Mouse (Mus musculus) hindbrain, postnatal 0 days (tissue): ENCODE data around the gene Thrb. TPM values are rescaled to one million over a fixed set of nuclear protein-coding genes. Genes with fewer than 3 reads are reported as not detected.
A peak's percentile ranks its signal among the peaks of the same experiment; 100 is the strongest.

ENCODE experiments used
- ATAC-seq: fragments of 200-750 bp; cut with Nextera tagmentation; 2 replicates; pipeline ENCODE4 v1.8.0; 2017; ENCODE audit warnings: mild to moderate bottlenecking, moderate TSS enrichment, moderate library complexity
- DNase-seq: peaks from one replicate; pipeline ENCODE4 v3.0.0-alpha.2; 2015; ENCODE audit warnings: low spot score
- H3K27ac ChIP-seq: fragments of 300-500 bp; sonication (generic); 2 replicates; pipeline ENCODE4 v1.5.1; 2014; ENCODE audit warnings: mild to moderate bottlenecking
- H3K27me3 ChIP-seq: fragments of 300-500 bp; sonication (generic); 2 replicates; pipeline ENCODE4 v1.6.1; 2014; ENCODE audit warnings: low read length, mixed read lengths; ENCODE audit not compliant: insufficient read depth
- H3K36me3 ChIP-seq: fragments of 300-500 bp; sonication (generic); 2 replicates; pipeline ENCODE4 v1.6.1; 2014; ENCODE audit warnings: low read length, mixed read lengths; ENCODE audit not compliant: insufficient read depth
- H3K4me1 ChIP-seq: fragments of 300-500 bp; sonication (generic); 2 replicates; pipeline ENCODE4 v1.6.1; 2014; ENCODE audit warnings: antibody characterized with exemption, low read length, mixed read lengths; ENCODE audit not compliant: insufficient read depth
- H3K4me2 ChIP-seq: fragments of 300-500 bp; sonication (generic); 2 replicates; pipeline ENCODE4 v1.6.1; 2014; ENCODE audit warnings: low read depth, mild to moderate bottlenecking, low read length, moderate library complexity, mixed read lengths
- H3K4me3 ChIP-seq: fragments of 300-500 bp; sonication (generic); 2 replicates; pipeline ENCODE4 v1.5.1; 2014; ENCODE audit warnings: low read length
- H3K9ac ChIP-seq: fragments of 300-500 bp; sonication (generic); replicated peaks from 2 replicates; pipeline ENCODE4 v1.6.1; 2014; ENCODE audit warnings: mild to moderate bottlenecking, low read length, moderate library complexity, mixed read lengths
- H3K9me3 ChIP-seq: fragments of 300-500 bp; sonication (generic); 2 replicates; pipeline ENCODE4 v1.6.1; 2016; ENCODE audit warnings: low read length, mixed read lengths
- CTCF ChIP-seq: IDR thresholded peaks from 2 replicates; pipeline ENCODE4 v1.5.1; 2016; ENCODE audit warnings: antibody characterized with exemption, control low read depth, low read depth
- WGBS: fragments of 180-500 bp; shearing (Covaris S2); extraction: QIAGEN DNeasy Blood & Tissue Kit; methylation state at CpG from one replicate; pipeline ENCODE4 v1.1.7; 2014; 5-methylcytosine and 5-hydroxymethylcytosine counted together
- polyA plus RNA-seq: library from polyadenylated mRNA; unstranded; fragments of >200 nt; fragmentation: Nextera tagmentation; extraction: Ambion mirVana; gene quantifications from 2 replicates; pipeline ENCODE4 v1.2.1, GENCODE M21; 2015
- total RNA-seq: library from RNA; depleted of rRNA; stranded (reverse); fragments of >200 nt; gene quantifications from 2 replicates; pipeline ENCODE4 v1.2.3, GENCODE M21; 2014

The Thrb gene
- total and polyA plus RNA-seq, 2 experiments from 2014 or later, result 2.8 to 5.3 TPM

DNA sequence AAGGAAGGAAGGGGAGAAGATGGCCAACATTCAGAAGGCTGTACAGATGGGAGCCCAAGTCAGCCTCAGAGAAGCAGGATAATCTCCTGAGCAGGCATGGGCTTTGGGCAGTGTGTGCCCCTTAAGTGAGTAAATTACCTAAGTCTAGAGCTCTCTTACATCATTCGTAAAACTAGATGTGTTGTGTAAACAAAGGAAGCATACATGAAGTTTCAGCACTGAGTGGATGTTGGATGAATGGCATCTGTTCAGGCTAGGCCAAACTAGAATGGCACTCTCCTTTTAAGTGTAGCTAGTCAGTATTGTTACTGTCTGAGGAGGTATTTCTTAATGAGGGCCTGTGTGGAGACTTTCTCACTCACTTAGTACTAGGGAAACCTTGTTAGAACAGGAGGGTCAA lies 66.8 kb downstream of the Thrb start:
- no peak overlapping the region for H3K27ac ChIP-seq
- no peaks in the 10 kb centered on the region for H3K27me3 ChIP-seq
- H3K9me3 ChIP-seq, result no peaks in the 10 kb centered on the region
- H3K4me1 ChIP-seq, result no peaks in the 10 kb centered on the region
- H3K9ac ChIP-seq, result no peak overlapping the region
- H3K36me3 ChIP-seq, result no peaks in the 10 kb centered on the region
- 70% methylated on average over 1 of the region's 1 CpGs for WGBS
- TF ChIP-seq CTCF, result no peak
- DNase-seq (no peak), ATAC-seq (no peak)
- H3K4me2 ChIP-seq, result no peak overlapping the region
- no peak overlapping the region for H3K4me3 ChIP-seq

DNA sequence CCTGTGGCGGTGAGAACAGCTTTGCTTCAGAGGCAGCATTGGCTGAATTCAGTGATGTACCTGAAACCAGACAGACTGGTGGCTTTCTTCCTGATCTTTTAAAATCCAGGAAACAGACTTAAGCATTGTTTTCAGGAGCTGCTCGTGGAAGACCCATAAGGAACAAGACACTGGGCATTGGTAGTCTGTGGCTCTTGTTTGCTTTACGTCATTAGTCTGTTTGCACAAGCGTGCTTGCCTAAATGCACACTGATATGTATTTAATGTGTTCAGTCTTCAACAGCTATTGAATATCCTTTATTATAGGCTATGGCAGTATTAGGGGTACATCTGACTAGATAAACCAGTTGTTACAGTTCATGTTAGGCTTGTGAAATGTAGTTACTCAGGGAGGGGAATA lies 67.8 kb downstream of the Thrb start:
- Histone ChIP-seq H3K36me3 (no peaks in the 10 kb centered on the region), H3K27ac (no peak overlapping the region), H3K4me1 (no peaks in the 10 kb centered on the region), H3K9me3 (no peaks in the 10 kb centered on the region), H3K4me2 (no peak overlapping the region), H3K27me3 (no peaks in the 10 kb centered on the region), H3K4me3 (no peak overlapping the region), H3K9ac (no peak overlapping the region)
- no peak for ATAC-seq
- no peak for DNase-seq
- no peak for TF ChIP-seq CTCF
- 85% methylated on average over 4 of the region's 4 CpGs for WGBS

DNA sequence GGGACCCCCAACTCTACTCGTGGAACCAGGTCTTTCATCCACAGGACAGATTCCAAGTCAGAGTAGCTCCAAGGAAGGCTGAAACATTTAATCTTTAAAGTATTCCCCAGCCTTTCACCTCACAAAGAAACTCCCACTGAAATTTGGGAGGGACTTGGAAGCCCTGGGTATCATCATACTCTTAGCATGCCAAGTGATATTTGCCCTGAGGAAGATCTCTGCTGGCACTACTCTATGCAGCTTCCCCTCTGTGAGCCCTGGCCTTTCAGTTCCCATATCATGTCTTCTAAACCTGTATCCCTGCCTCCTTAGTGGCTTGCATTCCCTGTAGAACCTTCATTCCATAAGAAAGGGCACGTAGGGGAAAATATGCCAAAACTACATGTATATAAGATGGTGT lies 68.8 kb downstream of the Thrb start:
- ATAC-seq (no peak), DNase-seq (no peak)
- Histone ChIP-seq H3K27me3 (no peaks in the 10 kb centered on the region), H3K4me3 (no peak overlapping the region), H3K4me1 (no peaks in the 10 kb centered on the region), H3K9ac (no peak overlapping the region), H3K4me2 (no peak overlapping the region), H3K36me3 (no peaks in the 10 kb centered on the region), H3K27ac (no peak overlapping the region), H3K9me3 (no peaks in the 10 kb centered on the region)
- WGBS, result 83% methylated on average over 2 of the region's 2 CpGs
- TF ChIP-seq CTCF, result no peak

DNA sequence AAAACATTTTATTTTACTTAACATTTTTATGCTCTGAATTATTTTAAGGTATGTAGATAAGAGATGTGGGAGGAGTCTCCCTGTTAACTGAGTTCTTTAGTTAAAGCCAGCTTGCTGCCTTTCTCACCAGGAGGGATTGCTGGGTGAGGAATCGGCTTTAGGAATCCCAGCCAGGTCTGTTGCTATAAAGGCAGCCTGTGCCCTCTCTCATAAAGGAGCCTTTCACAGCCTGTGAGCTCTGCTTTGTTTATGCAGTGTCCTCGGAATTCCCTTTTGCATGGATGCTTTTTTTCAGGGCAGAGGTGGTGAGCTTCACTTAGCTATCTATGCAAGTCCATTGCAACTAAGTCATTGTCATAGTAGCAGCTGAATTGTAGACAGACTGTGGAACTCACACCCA lies 71.0 kb downstream of the Thrb start:
- 7% methylated on average over 2 of the region's 2 CpGs for WGBS
- no peaks in the 10 kb centered on the region for H3K9me3 ChIP-seq
- peak; percentile 18 for DNase-seq
- H3K36me3 ChIP-seq, result no peaks in the 10 kb centered on the region
- no peaks in the 10 kb centered on the region for H3K27me3 ChIP-seq
- H3K9ac ChIP-seq, result no peak overlapping the region
- H3K27ac ChIP-seq, result no peak overlapping the region; the same call in 1 of the 2 replicates
- H3K4me2 ChIP-seq, result no peak overlapping the region
- TF ChIP-seq CTCF, result no peak
- no peak; the same call in 1 of the 2 replicates for ATAC-seq
- H3K4me1 ChIP-seq, result no peaks in the 10 kb centered on the region
- no peak overlapping the region for H3K4me3 ChIP-seq

DNA sequence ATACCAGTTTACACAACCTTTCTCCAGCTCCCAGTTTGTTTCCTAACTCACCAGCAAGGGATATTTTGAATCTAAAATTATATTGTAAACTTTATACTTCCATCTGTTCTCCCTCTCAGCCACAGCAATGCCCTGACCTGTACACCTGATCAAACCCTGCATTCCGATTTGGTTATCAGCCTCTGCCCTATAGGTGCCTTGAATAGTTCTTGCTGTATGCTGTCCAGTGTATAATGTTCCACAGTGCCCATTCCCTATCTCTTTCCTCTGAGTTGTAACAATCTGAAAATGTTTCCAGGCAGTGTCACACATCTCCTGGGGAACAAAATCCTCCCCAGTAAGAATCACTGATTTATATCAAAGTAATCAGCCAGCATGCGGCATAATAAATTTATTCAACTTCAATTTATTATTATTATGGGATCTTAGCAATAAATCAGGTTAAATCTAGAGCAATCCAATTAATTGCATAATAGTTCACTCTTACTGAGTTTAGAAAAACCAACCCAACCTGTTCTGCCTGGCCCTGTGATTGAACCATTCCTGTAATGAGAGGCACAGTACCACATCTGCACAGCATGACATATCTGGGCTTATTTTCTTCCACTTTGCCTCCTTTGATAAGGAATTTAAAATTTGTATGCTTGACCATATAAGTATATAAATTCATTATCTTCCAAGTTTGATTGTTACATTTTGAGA lies 73.2 kb downstream of the Thrb start:
- TF ChIP-seq CTCF, result no peak
- DNase-seq (no peak), ATAC-seq (no peak)
- no peak overlapping the region for H3K4me3 ChIP-seq
- no peaks in the 10 kb centered on the region for H3K27me3 ChIP-seq
- 84% methylated on average over 2 of the region's 2 CpGs for WGBS
- no peak overlapping the region for H3K27ac ChIP-seq
- H3K9ac ChIP-seq, result no peak overlapping the region
- no peaks in the 10 kb centered on the region for H3K4me1 ChIP-seq
- H3K36me3 ChIP-seq, result no peaks in the 10 kb centered on the region
- H3K4me2 ChIP-seq, result no peak overlapping the region
- no peaks in the 10 kb centered on the region for H3K9me3 ChIP-seq

DNA sequence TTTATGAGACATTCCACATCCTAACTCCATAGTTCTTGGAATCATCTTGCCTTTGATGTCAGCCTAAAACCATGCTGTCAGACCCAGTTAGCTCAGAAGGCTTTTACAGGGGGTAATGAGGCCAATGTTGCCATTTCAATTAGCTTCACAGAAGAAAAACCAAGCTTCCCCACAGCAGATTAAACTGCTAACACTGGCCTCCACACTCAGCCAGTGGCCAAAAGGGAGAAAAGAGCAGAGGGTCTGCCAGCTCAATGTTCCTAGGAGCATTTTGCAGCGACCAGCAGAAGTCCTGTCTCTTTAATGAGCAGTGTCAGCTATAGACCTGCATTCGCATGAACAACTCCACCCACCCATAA lies 73.7 kb downstream of the Thrb start:
- 59% methylated on average over 2 of the region's 2 CpGs for WGBS
- H3K4me3 ChIP-seq, result no peak overlapping the region
- peak; percentile 70 for DNase-seq
- H3K27me3 ChIP-seq, result no peaks in the 10 kb centered on the region
- H3K9me3 ChIP-seq, result no peaks in the 10 kb centered on the region
- H3K36me3 ChIP-seq, result no peaks in the 10 kb centered on the region
- ATAC-seq, result peak; percentile 83
- no peaks in the 10 kb centered on the region for H3K4me1 ChIP-seq
- TF ChIP-seq CTCF, result no peak
- no peak overlapping the region for H3K27ac ChIP-seq
- no peak overlapping the region for H3K9ac ChIP-seq
- H3K4me2 ChIP-seq, result no peak overlapping the region

DNA sequence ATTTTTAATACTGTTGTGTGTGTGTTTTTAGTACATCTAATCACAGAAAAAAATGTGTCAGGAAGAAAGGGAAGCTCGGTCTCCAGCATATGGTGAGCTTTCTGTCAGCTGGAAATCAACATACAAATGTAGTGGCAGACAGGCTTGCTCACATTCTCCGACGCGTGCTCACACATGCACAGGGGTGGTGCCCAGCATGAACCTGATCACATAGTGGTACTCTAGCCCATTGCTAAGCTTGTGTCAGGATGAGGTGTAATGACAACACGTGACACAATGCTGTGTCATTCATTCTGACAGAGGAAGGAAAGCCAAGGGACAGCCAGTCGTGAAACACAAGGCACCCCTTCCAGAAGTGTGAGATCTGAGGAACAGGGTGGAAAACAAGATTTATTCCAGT lies 75.4 kb downstream of the Thrb start:
- no peaks in the 10 kb centered on the region for H3K36me3 ChIP-seq
- DNase-seq (no peak), ATAC-seq (no peak)
- no peaks in the 10 kb centered on the region for H3K27me3 ChIP-seq
- H3K4me2 ChIP-seq, result no peak overlapping the region
- no peaks in the 10 kb centered on the region for H3K9me3 ChIP-seq
- no peak overlapping the region for H3K27ac ChIP-seq
- WGBS, result 64% methylated on average over 6 of the region's 6 CpGs
- H3K4me1 ChIP-seq, result no peaks in the 10 kb centered on the region
- no peak overlapping the region for H3K4me3 ChIP-seq
- no peak for TF ChIP-seq CTCF
- no peak overlapping the region for H3K9ac ChIP-seq
